Mouse (Mus musculus) stomach, embryonic 16.5 days (tissue): ENCODE results near the gene Ets1. TPM values are rescaled to one million over a fixed set of nuclear protein-coding genes. Genes with fewer than 3 reads are reported as not detected.
A peak's percentile ranks its signal among the peaks of the same experiment; 100 is the strongest.

ENCODE experiments used
- ATAC-seq: fragments of 200-750 bp; cut with Nextera tagmentation; 2 replicates; pipeline ENCODE4 v1.8.0; 2017; ENCODE audit warnings: moderate number of reproducible peaks, moderate TSS enrichment; ENCODE audit not compliant: insufficient read depth, low FRiP score
- H3K27ac ChIP-seq: fragments of 300-500 bp; sonication (generic); 2 replicates; pipeline ENCODE4 v1.5.1; 2014; ENCODE audit warnings: low read length
- H3K27me3 ChIP-seq: fragments of 300-500 bp; sonication (generic); 2 replicates; pipeline ENCODE4 v1.6.1; 2014; ENCODE audit warnings: low read length, control low read depth, mixed read lengths; ENCODE audit not compliant: control insufficient read depth, insufficient read depth
- H3K36me3 ChIP-seq: fragments of 300-500 bp; sonication (generic); 2 replicates; pipeline ENCODE4 v1.6.1; 2014; ENCODE audit warnings: low read length; ENCODE audit not compliant: control insufficient read depth, insufficient read depth
- H3K4me1 ChIP-seq: fragments of 300-500 bp; sonication (generic); 2 replicates; pipeline ENCODE4 v1.6.1; 2014; ENCODE audit warnings: low read length, control low read depth, mixed read lengths; ENCODE audit not compliant: control insufficient read depth, insufficient read depth
- H3K4me2 ChIP-seq: fragments of 300-500 bp; sonication (generic); 2 replicates; pipeline ENCODE4 v1.6.1; 2014; ENCODE audit warnings: low read depth, low read length, mixed read lengths
- H3K4me3 ChIP-seq: fragments of 300-500 bp; sonication (generic); replicated peaks from 2 replicates; pipeline ENCODE4 v1.5.1; 2014; ENCODE audit warnings: mild to moderate bottlenecking, low read length
- H3K9ac ChIP-seq: fragments of 300-500 bp; sonication (generic); 2 replicates; pipeline ENCODE4 v1.6.1; 2014; ENCODE audit warnings: low read length
- H3K9me3 ChIP-seq: fragments of 300-500 bp; sonication (generic); replicated peaks from 2 replicates; pipeline ENCODE4 v1.6.1; 2016; ENCODE audit warnings: low read length, control low read depth; ENCODE audit not compliant: control insufficient read depth
- WGBS: fragments of 180-500 bp; shearing (Covaris S2); extraction: QIAGEN DNeasy Blood & Tissue Kit; methylation state at CpG from one replicate; pipeline ENCODE4 v1.1.7; 2014; 5-methylcytosine and 5-hydroxymethylcytosine counted together
- polyA plus RNA-seq: library from polyadenylated mRNA; unstranded; fragments of >200 nt; fragmentation: Nextera tagmentation; extraction: Ambion mirVana; gene quantifications from 2 replicates; pipeline ENCODE4 v1.2.1, GENCODE M21; 2015

Gene Ets1
- polyA plus RNA-seq, 1 experiment from 2014 or later, result 43.7 TPM

GRCm38 (mm10) chr9:32731787-32732186 lies 95.8 kb downstream of the Ets1 start:
- no peaks in the 10 kb centered on the region for H3K9me3 ChIP-seq
- H3K4me3 ChIP-seq, result no peak overlapping the region
- no peaks in the 10 kb centered on the region for H3K27me3 ChIP-seq
- no peaks in the 10 kb centered on the region for H3K4me1 ChIP-seq
- ATAC-seq, result 0 out of 2 replicates have a peak, but pooled peaks have one; percentile 10
- no peak overlapping the region for H3K9ac ChIP-seq
- H3K36me3 ChIP-seq, result no peaks in the 10 kb centered on the region
- WGBS, result 46% methylated on average over 9 of the region's 9 CpGs
- H3K4me2 ChIP-seq, result peak overlapping the region; percentile 9; the same call in 1 of the 2 replicates
- no peak overlapping the region for H3K27ac ChIP-seq

DNA sequence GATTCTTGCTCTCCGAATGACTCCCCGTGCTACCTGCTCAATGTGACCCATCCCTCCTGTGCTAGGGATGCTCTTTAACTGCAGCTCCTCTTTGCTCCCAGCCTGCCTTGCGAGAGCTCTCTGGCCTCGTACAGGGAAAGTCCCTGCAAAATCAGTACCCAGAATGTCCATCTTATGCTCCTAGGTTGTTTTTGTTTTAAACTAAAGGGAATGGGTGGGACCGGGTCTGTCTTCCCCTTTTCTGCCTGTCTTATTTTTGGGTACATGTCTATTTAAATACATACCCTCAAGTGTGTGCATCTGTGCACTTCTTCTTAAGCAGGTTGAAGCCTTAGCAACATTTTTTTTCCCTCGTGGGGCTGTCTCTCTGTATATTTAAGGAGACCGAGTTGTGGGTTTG lies 99.0 kb downstream of the Ets1 start:
- 88% methylated on average over 7 of the region's 7 CpGs for WGBS
- Histone ChIP-seq H3K36me3 (no peaks in the 10 kb centered on the region), H3K9me3 (no peaks in the 10 kb centered on the region)

GRCm38 (mm10) chr9:32736051-32736450 lies 100.0 kb downstream of the Ets1 start:
- no peaks in the 10 kb centered on the region for H3K9me3 ChIP-seq
- 83% methylated on average over 9 of the region's 9 CpGs for WGBS
- no peak overlapping the region for H3K27ac ChIP-seq
- ATAC-seq, result no peak
- H3K36me3 ChIP-seq, result no peaks in the 10 kb centered on the region
- H3K4me2 ChIP-seq, result no peak overlapping the region
- no peaks in the 10 kb centered on the region for H3K27me3 ChIP-seq
- H3K4me1 ChIP-seq, result no peaks in the 10 kb centered on the region
- H3K4me3 ChIP-seq, result no peak overlapping the region
- H3K9ac ChIP-seq, result no peak overlapping the region

More for the DNA sequence above, 99.0 kb downstream of the Ets1 start:
- no peak overlapping the region for H3K9ac ChIP-seq
- H3K27me3 ChIP-seq, result no peaks in the 10 kb centered on the region
- H3K4me3 ChIP-seq, result no peak overlapping the region
- no peak overlapping the region for H3K4me2 ChIP-seq
- H3K27ac ChIP-seq, result no peak overlapping the region
- no peak for ATAC-seq
- H3K4me1 ChIP-seq, result no peaks in the 10 kb centered on the region

DNA sequence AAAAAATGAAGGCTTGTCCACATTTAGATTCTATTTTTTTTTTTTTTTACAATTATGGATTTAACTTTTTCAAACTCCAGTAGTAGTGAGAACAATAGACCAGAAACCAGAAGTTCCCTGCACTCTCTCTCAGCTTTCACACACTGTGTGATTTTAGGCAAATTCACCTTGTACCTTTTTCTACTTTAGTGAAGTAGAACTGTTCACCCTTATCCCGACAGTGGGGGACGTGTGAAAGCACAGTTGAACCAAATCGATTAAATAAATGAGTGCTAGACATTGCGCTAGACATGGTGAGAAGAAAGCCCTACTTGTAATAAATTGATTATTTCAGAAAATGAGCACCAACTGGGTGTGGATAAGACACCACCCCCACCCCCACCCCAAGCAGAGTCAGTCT lies 104.0 kb downstream of the Ets1 start:
- Histone ChIP-seq H3K4me3 (no peak overlapping the region), H3K36me3 (no peaks in the 10 kb centered on the region), H3K9ac (no peak overlapping the region), H3K4me1 (no peaks in the 10 kb centered on the region), H3K9me3 (no peaks in the 10 kb centered on the region), H3K27me3 (no peaks in the 10 kb centered on the region), H3K4me2 (no peak overlapping the region), H3K27ac (no peak overlapping the region)
- ATAC-seq, result no peak
- WGBS, result 84% methylated on average over 4 of the region's 4 CpGs

DNA sequence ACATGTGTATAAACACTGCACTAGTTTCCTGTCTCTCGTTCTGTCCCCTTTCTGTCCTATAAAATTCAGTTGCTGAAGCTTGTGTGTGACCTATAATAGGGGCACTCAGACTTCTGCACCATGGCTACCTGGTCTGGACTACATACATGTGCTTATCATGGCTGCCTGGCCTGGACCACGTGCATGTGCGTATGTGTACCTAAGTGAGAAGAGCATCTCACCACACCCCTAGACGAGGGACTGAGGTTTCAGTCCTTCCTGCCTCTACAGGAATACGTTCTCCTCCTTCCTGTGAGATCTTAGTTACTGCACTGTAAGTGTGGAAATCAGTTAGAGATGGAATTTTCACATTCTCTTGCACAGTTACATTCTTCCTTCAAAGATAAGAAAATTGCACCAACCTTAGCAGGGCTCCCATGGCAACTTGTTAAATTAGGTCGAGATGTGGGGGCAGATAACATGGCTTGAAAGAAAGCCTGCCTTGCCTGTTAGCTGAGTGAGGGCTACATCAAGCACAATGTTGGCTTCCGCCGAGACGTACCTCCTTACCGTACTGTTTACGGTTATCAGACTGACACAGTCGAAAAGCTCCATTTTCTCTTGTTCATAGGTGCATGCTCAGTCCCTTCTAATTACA lies 104.8 kb downstream of the Ets1 start:
- no peaks in the 10 kb centered on the region for H3K4me1 ChIP-seq
- no peak overlapping the region for H3K9ac ChIP-seq
- no peak overlapping the region for H3K4me3 ChIP-seq
- H3K9me3 ChIP-seq, result no peaks in the 10 kb centered on the region
- no peak for ATAC-seq
- WGBS, result 71% methylated on average over 12 of the region's 12 CpGs
- no peak overlapping the region for H3K4me2 ChIP-seq
- H3K27me3 ChIP-seq, result no peaks in the 10 kb centered on the region
- H3K27ac ChIP-seq, result no peak overlapping the region
- no peaks in the 10 kb centered on the region for H3K36me3 ChIP-seq

GRCm38 (mm10) chr9:32741681-32742080 lies 105.7 kb downstream of the Ets1 start:
- Histone ChIP-seq H3K4me1 (no peaks in the 10 kb centered on the region), H3K36me3 (no peaks in the 10 kb centered on the region), H3K4me2 (no peak overlapping the region), H3K4me3 (no peak overlapping the region), H3K9ac (no peak overlapping the region), H3K27ac (no peak overlapping the region), H3K9me3 (no peaks in the 10 kb centered on the region), H3K27me3 (no peaks in the 10 kb centered on the region)
- ATAC-seq, result no peak
- 89% methylated on average over 2 of the region's 2 CpGs for WGBS

- Histone ChIP-seq H3K4me3 (no peak overlapping the region), H3K9ac (no peak overlapping the region), H3K36me3 (no peaks in the 10 kb centered on the region), H3K27me3 (no peaks in the 10 kb centered on the region), H3K4me1 (no peaks in the 10 kb centered on the region), H3K4me2 (no peak overlapping the region), H3K9me3 (no peaks in the 10 kb centered on the region), H3K27ac (no peak overlapping the region)
- WGBS, result 57% methylated on average over 8 of the region's 8 CpGs
- no peak for ATAC-seq
Observed at GRCm38 (mm10) chr9:32743157-32743556, 107.1 kb downstream of the Ets1 start.

DNA sequence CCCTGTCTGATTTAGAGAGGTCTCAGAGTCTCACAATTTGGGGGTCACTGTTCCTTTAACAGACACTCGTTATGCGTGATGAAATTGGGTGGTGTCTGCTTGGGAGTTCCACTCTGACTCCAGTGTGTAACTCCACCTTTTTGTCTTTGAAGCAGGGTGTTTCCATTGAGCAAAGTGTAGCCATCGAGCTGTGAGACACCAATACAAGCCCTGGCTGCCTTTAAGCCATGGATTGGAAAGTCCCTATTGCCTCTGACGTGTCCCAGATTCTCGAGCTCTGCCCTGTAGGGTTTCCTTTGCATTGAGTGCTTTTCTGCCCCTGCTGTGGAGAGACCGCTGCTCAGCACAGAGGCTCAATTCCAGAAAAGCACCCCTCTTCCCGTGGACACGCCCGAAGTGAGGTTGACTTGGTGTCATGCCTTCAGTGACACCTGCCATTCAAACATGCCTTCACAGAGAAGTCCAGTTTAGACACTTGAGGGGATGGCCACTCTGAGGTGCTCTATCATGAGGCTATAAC lies 107.7 kb downstream of the Ets1 start:
- no peaks in the 10 kb centered on the region for H3K9me3 ChIP-seq
- no peak for ATAC-seq
- H3K4me2 ChIP-seq, result no peak overlapping the region
- no peak overlapping the region for H3K4me3 ChIP-seq
- H3K9ac ChIP-seq, result no peak overlapping the region
- WGBS, result 75% methylated on average over 9 of the region's 9 CpGs
- no peak overlapping the region for H3K27ac ChIP-seq
- H3K27me3 ChIP-seq, result no peaks in the 10 kb centered on the region
- H3K4me1 ChIP-seq, result no peaks in the 10 kb centered on the region
- no peaks in the 10 kb centered on the region for H3K36me3 ChIP-seq

DNA sequence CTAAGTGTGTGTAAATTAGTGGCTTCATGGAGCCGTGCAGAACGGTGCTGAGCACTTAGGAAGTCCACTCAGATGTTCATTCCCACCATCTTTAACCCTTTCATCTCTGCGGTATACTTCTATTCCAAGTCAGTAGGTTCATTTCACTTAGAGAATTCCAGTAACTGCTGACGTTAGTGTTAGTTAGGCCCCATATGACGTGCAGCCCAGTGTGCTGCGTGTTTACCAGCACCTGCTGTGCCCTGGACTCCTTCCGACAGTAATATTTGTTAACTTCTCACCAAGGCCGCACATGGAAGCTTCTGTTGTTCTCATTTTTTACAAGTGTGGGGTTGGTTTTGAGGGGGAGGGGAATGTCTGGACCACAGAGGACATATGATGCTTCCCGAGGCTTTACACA lies 108.3 kb downstream of the Ets1 start:
- Histone ChIP-seq H3K27me3 (no peaks in the 10 kb centered on the region), H3K4me3 (no peak overlapping the region), H3K27ac (no peak overlapping the region), H3K4me2 (no peak overlapping the region), H3K4me1 (no peaks in the 10 kb centered on the region), H3K9ac (no peak overlapping the region), H3K9me3 (no peaks in the 10 kb centered on the region), H3K36me3 (no peaks in the 10 kb centered on the region)
- no peak for ATAC-seq
- WGBS, result 69% methylated on average over 9 of the region's 9 CpGs
